Mouse (Mus musculus): Measurements from ENCODE around the gene Gngt1. TPM values are rescaled to one million over a fixed set of nuclear protein-coding genes. Genes with fewer than 3 reads are reported as not detected.

Gngt1 gene
- polyA plus RNA-seq, 1 experiment from 2014 or later: not detected

GRCm38 (mm10) chr6:4003445-4003844 is 9.9 kb downstream of the Gngt1 start:
- Histone ChIP-seq H3K9me3 (ENCODE audit: control insufficient read depth, low read length) (no peaks in the 10 kb centered on the region), H3K27ac (ENCODE audit: low read depth, low read length) (no peak overlapping the region; the same call in 1 of the 2 replicates), H3K36me3 (ENCODE audit: control insufficient read depth, insufficient read depth, low read length) (no peaks in the 10 kb centered on the region), H3K27me3 (ENCODE audit: control insufficient read depth, insufficient read depth, low read length) (no peaks in the 10 kb centered on the region), H3K4me2 (ENCODE audit: low read depth, low read length) (peak overlapping the region; percentile 42; the same call in 1 of the 2 replicates), H3K9ac (replicated peaks; ENCODE audit: low read depth, low read length) (no peak overlapping the region), H3K4me3 (ENCODE audit: low read depth, low read length) (no peak overlapping the region), H3K4me1 (ENCODE audit: control insufficient read depth, insufficient read depth, low read length) (no peaks in the 10 kb centered on the region)
- 51% methylated on average over 4 of the region's 4 CpGs for WGBS
- no peak for ATAC-seq (ENCODE audit: low read depth)

GRCm38 (mm10) chr6:4003890-4004306 is 10.3 kb downstream of the Gngt1 start, which contains the start of gene Gng11:
Gng11 (plus strand) TSS chr6:4003904.
- peak within 1 kb of the TSS; percentile 42 for H3K4me2 ChIP-seq (ENCODE audit: low read depth, low read length)
- no peaks in the 10 kb centered on the region for H3K27me3 ChIP-seq (ENCODE audit: control insufficient read depth, insufficient read depth, low read length)
- H3K4me1 ChIP-seq (ENCODE audit: control insufficient read depth, insufficient read depth, low read length): no peaks in the 10 kb centered on the region
- H3K36me3 ChIP-seq (ENCODE audit: control insufficient read depth, insufficient read depth, low read length): no peaks in the 10 kb centered on the region
- peak within 1 kb of the TSS; percentile 48 for H3K27ac ChIP-seq (ENCODE audit: low read depth, low read length)
- peak within 1 kb of the TSS; percentile 28; the same call in 1 of the 2 replicates for H3K9ac ChIP-seq (replicated peaks; ENCODE audit: low read depth, low read length)
- 1% methylated on average over 19 of the region's 19 CpGs for WGBS
- peak; percentile 72 for ATAC-seq (ENCODE audit: low read depth)
- no peaks in the 10 kb centered on the region for H3K9me3 ChIP-seq (ENCODE audit: control insufficient read depth, low read length)
- peak within 1 kb of the TSS; percentile 27 for H3K4me3 ChIP-seq (ENCODE audit: low read depth, low read length)

GRCm38 (mm10) chr6:4004808-4005207 is 11.2 kb downstream of the Gngt1 start:
- Histone ChIP-seq H3K27ac (ENCODE audit: low read depth, low read length) (no peak overlapping the region), H3K9ac (replicated peaks; ENCODE audit: low read depth, low read length) (no peak overlapping the region), H3K36me3 (ENCODE audit: control insufficient read depth, insufficient read depth, low read length) (no peaks in the 10 kb centered on the region), H3K9me3 (ENCODE audit: control insufficient read depth, low read length) (no peaks in the 10 kb centered on the region), H3K4me1 (ENCODE audit: control insufficient read depth, insufficient read depth, low read length) (no peaks in the 10 kb centered on the region), H3K27me3 (ENCODE audit: control insufficient read depth, insufficient read depth, low read length) (no peaks in the 10 kb centered on the region), H3K4me3 (ENCODE audit: low read depth, low read length) (peak overlapping the region; percentile 27), H3K4me2 (ENCODE audit: low read depth, low read length) (no peak overlapping the region)
- no peak for ATAC-seq (ENCODE audit: low read depth)
- WGBS: 83% methylated on average over 2 of the region's 2 CpGs

- Histone ChIP-seq H3K4me3 (ENCODE audit: low read depth, low read length) (no peak overlapping the region), H3K36me3 (ENCODE audit: control insufficient read depth, insufficient read depth, low read length) (no peaks in the 10 kb centered on the region), H3K9ac (replicated peaks; ENCODE audit: low read depth, low read length) (no peak overlapping the region), H3K27ac (ENCODE audit: low read depth, low read length) (no peak overlapping the region), H3K4me1 (ENCODE audit: control insufficient read depth, insufficient read depth, low read length) (no peaks in the 10 kb centered on the region), H3K27me3 (ENCODE audit: control insufficient read depth, insufficient read depth, low read length) (no peaks in the 10 kb centered on the region), H3K9me3 (ENCODE audit: control insufficient read depth, low read length) (no peaks in the 10 kb centered on the region), H3K4me2 (ENCODE audit: low read depth, low read length) (no peak overlapping the region)
- ATAC-seq (ENCODE audit: low read depth): no peak
- WGBS: 86% methylated on average over 2 of the region's 2 CpGs
These were observed 15.0 kb downstream of the Gngt1 start for GRCm38 (mm10) chr6:4008501-4009040.

- Histone ChIP-seq H3K9ac (replicated peaks; ENCODE audit: low read depth, low read length) (no peak overlapping the region), H3K9me3 (ENCODE audit: control insufficient read depth, low read length) (no peaks in the 10 kb centered on the region), H3K27me3 (ENCODE audit: control insufficient read depth, insufficient read depth, low read length) (no peaks in the 10 kb centered on the region), H3K4me1 (ENCODE audit: control insufficient read depth, insufficient read depth, low read length) (no peaks in the 10 kb centered on the region), H3K36me3 (ENCODE audit: control insufficient read depth, insufficient read depth, low read length) (no peaks in the 10 kb centered on the region), H3K4me3 (ENCODE audit: low read depth, low read length) (no peak overlapping the region), H3K27ac (ENCODE audit: low read depth, low read length) (no peak overlapping the region), H3K4me2 (ENCODE audit: low read depth, low read length) (no peak overlapping the region)
- no peak for ATAC-seq (ENCODE audit: low read depth)
These were observed 16.0 kb downstream of the Gngt1 start for GRCm38 (mm10) chr6:4009548-4009947.

- no peaks in the 10 kb centered on the region for H3K4me1 ChIP-seq (ENCODE audit: control insufficient read depth, insufficient read depth, low read length)
- H3K4me2 ChIP-seq (ENCODE audit: low read depth, low read length): no peak overlapping the region
- H3K27ac ChIP-seq (ENCODE audit: low read depth, low read length): no peak overlapping the region
- 40% methylated on average over 1 of the region's 1 CpGs for WGBS
- H3K4me3 ChIP-seq (ENCODE audit: low read depth, low read length): no peak overlapping the region
- H3K9ac ChIP-seq (replicated peaks; ENCODE audit: low read depth, low read length): no peak overlapping the region
- no peaks in the 10 kb centered on the region for H3K9me3 ChIP-seq (ENCODE audit: control insufficient read depth, low read length)
- H3K27me3 ChIP-seq (ENCODE audit: control insufficient read depth, insufficient read depth, low read length): no peaks in the 10 kb centered on the region
- no peaks in the 10 kb centered on the region for H3K36me3 ChIP-seq (ENCODE audit: control insufficient read depth, insufficient read depth, low read length)
- no peak for ATAC-seq (ENCODE audit: low read depth)
These were observed 29.1 kb downstream of the Gngt1 start for GRCm38 (mm10) chr6:4022645-4023044.

GRCm38 (mm10) chr6:4026367-4026766 is 32.8 kb downstream of the Gngt1 start:
- no peaks in the 10 kb centered on the region for H3K36me3 ChIP-seq (ENCODE audit: control insufficient read depth, insufficient read depth, low read length)
- no peaks in the 10 kb centered on the region for H3K27me3 ChIP-seq (ENCODE audit: control insufficient read depth, insufficient read depth, low read length)
- H3K27ac ChIP-seq (ENCODE audit: low read depth, low read length): no peak overlapping the region
- H3K4me3 ChIP-seq (ENCODE audit: low read depth, low read length): no peak overlapping the region
- 73% methylated on average over 2 of the region's 2 CpGs for WGBS
- no peak for ATAC-seq (ENCODE audit: low read depth)
- no peak overlapping the region for H3K4me2 ChIP-seq (ENCODE audit: low read depth, low read length)
- no peaks in the 10 kb centered on the region for H3K4me1 ChIP-seq (ENCODE audit: control insufficient read depth, insufficient read depth, low read length)
- no peak overlapping the region for H3K9ac ChIP-seq (replicated peaks; ENCODE audit: low read depth, low read length)
- no peaks in the 10 kb centered on the region for H3K9me3 ChIP-seq (ENCODE audit: control insufficient read depth, low read length)

- no peak overlapping the region for H3K9ac ChIP-seq (replicated peaks; ENCODE audit: low read depth, low read length)
- H3K4me2 ChIP-seq (ENCODE audit: low read depth, low read length): no peak overlapping the region
- no peak for ATAC-seq (ENCODE audit: low read depth)
- WGBS: 77% methylated on average over 3 of the region's 3 CpGs
- H3K36me3 ChIP-seq (ENCODE audit: control insufficient read depth, insufficient read depth, low read length): no peaks in the 10 kb centered on the region
- no peak overlapping the region for H3K4me3 ChIP-seq (ENCODE audit: low read depth, low read length)
- H3K4me1 ChIP-seq (ENCODE audit: control insufficient read depth, insufficient read depth, low read length): no peaks in the 10 kb centered on the region
- no peak overlapping the region for H3K27ac ChIP-seq (ENCODE audit: low read depth, low read length)
- no peaks in the 10 kb centered on the region for H3K27me3 ChIP-seq (ENCODE audit: control insufficient read depth, insufficient read depth, low read length)
- H3K9me3 ChIP-seq (ENCODE audit: control insufficient read depth, low read length): no peaks in the 10 kb centered on the region
These were observed 37.4 kb downstream of the Gngt1 start for GRCm38 (mm10) chr6:4030956-4031355.

GRCm38 (mm10) chr6:4041821-4042220 is 48.2 kb downstream of the Gngt1 start:
- Histone ChIP-seq H3K27me3 (ENCODE audit: control insufficient read depth, insufficient read depth, low read length) (no peaks in the 10 kb centered on the region), H3K4me2 (ENCODE audit: low read depth, low read length) (no peak overlapping the region), H3K36me3 (ENCODE audit: control insufficient read depth, insufficient read depth, low read length) (no peaks in the 10 kb centered on the region), H3K27ac (ENCODE audit: low read depth, low read length) (no peak overlapping the region), H3K4me1 (ENCODE audit: control insufficient read depth, insufficient read depth, low read length) (no peaks in the 10 kb centered on the region), H3K9me3 (ENCODE audit: control insufficient read depth, low read length) (no peaks in the 10 kb centered on the region), H3K9ac (replicated peaks; ENCODE audit: low read depth, low read length) (no peak overlapping the region), H3K4me3 (ENCODE audit: low read depth, low read length) (no peak overlapping the region)
- no peak for ATAC-seq (ENCODE audit: low read depth)
- 88% methylated on average over 1 of the region's 1 CpGs for WGBS

Measured in neural tube, embryonic 14.5 days (tissue).